Mouse (Mus musculus) layer of hippocampus, postnatal 10 days (tissue): ENCODE measurements at regions not wholly inside any gene's neighbourhood (a gene's known extent, or its start where the extent isn't known, plus 50 kb on each side); places are given as distances from the start of the nearest gene placed in this dataset.
A peak's percentile ranks its signal among the peaks of the same experiment; 100 is the strongest.

Source experiments
- DNase-seq, 2 experiments: peaks; one replicate each; pipeline ENCODE4 v3.0.0; 2021; ENCODE audit warnings: low spot score in 2 of 2

GRCm38 (mm10) chr2:128301709-128302108, 175.9 kb downstream of the Bcl2l11 start:
- DNase-seq: no peak

GRCm38 (mm10) chr2:128304063-128304712, 178.3 kb downstream of the Bcl2l11 start:
- DNase-seq: no peak

GRCm38 (mm10) chr2:128306693-128307092, 180.9 kb downstream of the Bcl2l11 start:
- no peak for DNase-seq

DNA sequence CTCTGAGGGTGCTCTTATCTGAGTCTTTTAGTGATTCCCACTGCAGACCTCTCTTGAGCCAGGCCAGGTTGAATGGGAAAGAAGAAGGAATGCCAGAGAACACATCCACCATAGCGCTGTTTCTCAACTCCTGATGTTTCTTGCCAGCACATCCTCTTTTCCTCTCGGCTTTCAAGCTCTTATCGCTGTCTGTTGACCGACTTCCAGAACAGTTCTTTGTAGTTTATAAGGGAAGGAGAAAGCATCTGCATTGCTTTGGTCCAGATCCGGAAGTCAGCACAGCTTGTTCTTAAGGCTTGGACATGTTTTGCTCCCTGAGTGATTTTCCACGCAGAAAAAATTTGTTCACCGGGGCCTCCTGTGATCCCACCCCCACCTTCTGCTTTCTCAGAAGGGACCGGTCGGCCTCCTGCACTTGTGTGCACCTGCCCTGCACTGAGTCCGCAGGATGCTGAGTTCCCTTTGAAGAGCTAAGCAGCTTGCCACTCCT, 183.7 kb downstream of the Bcl2l11 start:
- DNase-seq: no peak

- peak; percentile 69 to 77 for DNase-seq
These were observed 184.2 kb downstream of the Bcl2l11 start for GRCm38 (mm10) chr2:128310081-128310480.

- DNase-seq: peak; percentile 57 to 73
These were observed 186.3 kb downstream of the Bcl2l11 start for GRCm38 (mm10) chr2:128312084-128312594.

DNA sequence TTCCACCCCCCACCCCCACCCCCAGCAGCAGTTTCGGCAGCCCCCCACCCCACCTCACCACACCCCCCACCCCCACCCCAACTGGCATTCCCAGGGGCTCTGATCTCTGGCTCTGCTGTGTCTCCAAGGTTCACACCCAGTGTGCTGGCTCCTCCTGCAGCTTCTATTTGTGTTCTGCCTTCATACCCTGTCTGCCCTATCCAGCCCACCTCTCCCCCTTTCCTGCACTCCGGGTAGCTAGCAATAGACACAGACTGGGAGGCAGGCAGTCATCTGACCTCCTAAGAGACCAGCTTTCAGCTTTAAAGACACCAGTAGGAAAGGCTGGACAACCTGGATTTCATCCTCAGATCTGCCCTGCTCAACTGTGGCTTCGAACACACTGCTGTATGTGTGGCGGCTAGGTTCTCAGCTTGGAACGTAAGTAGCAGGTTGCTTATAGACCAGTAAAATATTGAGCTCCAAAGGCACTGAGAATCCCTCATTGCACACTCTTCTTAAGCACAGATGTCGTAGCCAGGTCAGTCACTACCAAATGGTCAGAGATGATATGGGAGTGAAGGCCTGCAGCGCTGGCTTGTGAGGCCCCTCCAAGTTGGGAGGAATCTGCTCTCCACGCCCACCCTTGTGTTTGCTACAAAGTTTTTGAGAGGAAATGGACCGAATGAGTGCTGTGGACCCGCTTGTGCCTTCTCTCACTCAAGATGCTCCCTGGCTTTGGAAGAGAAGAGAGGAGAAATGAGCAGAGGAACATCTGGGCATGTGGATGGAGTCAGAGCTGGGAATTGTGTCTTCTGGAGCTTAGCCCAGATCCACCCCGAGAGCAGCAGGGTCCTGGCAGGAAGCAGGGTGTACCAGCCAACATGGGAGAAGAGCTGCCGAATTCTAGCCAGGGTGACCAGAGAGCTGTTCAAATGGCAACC, 187.1 kb downstream of the Bcl2l11 start:
- DNase-seq: no peak

DNA sequence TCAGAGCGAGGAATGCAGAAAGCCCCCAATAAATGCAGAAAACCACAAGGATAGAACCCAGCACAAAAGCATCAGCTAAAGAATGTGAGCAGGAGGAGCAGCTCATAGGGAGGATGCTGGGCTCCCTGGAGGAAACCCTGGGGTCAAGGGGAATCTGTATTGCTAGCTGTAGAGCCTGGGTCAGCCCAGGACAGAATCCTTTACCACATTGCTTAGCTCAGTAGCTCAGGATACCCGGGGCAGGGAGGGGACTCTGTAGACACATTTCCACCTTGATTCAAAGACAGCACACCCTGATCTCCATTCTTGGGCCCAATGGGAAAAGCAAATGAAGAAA, 187.7 kb downstream of the Bcl2l11 start:
- no peak for DNase-seq

- no peak for DNase-seq
These were observed 188.1 kb downstream of the Bcl2l11 start for GRCm38 (mm10) chr2:128313948-128314347.

DNA sequence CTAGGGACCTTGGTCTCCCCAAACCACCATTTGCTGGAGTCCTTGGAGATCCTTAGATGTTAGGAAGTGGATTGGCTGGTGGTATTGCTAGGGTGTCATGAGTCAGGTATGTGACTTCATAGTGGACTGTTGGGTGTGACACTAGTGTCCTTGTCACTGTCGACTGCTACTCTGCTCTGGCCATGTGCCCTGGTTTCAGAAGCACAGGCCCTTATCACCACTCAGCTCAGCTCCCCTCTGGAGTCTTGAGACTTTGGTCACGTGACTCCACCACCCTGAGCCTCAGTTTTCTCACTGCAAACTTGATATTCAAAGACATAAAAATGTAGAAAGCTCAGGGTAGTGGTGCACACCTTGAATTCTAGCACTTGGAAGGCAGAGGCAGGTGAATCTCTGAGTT, 190.7 kb downstream of the Bcl2l11 start:
- DNase-seq: no peak

DNA sequence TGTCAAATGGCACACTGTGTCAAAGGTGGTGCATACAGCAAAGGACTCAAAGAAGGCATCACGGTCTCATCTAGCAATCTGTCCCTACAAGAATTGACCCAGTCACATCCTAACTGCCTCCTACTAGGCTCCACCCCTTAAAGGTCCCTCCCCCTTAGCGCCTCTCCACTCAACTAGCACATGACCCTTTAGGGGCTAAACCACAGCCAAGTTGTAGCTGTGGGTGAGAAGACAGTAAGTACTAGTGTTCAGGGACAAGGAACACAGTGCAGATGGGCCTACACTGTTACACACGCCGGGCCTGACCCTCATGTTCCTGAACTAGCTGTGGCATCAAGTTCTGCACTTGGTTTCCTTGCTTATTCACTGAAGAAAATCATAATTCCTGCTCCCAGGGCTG, 192.4 kb downstream of the Bcl2l11 start:
- DNase-seq: no peak

DNA sequence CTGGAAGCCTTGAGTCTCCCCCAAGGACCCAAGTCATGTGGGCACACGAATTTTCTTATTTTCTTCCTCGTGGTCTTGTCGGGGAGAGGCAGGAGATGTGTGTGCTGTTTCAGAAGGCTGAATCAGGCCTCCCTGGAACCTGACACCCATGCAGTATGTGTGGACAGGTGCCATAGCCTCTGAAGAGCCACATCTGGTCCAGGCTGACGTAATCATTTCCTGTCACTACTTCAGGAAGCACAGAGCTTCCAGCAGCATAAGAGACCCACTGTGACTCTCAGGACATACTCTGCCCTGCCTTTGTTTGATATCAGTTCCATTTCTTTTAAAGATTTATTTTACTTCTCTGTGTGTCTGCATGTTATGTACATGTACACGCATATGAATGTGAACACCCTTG, 193.1 kb downstream of the Bcl2l11 start:
- no peak for DNase-seq

DNA sequence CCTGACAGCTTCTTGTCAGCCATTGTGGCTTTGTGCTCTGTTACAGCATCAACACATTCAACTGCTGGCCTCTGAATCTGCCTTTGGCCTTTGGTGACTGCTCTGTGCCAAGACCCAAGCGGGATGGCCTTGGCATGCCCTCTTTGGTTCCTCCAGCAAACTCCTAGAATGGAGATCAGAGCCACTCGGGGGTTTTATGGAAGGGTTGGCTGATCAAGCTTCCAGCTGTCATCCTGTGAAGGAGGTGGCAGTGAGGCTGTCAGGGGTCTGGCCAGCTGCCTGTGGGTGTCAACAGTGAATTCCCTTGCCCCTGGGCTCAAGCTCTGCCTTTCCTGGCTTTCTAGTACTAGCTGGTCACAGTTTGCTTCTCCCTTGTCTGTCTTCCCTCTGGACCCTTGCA, 195.6 kb downstream of the Bcl2l11 start:
- DNase-seq: no peak

GRCm38 (mm10) chr2:128324256-128325096, 198.6 kb downstream of the Bcl2l11 start:
- DNase-seq: no peak

- no peak for DNase-seq
These were observed 199.2 kb downstream of the Bcl2l11 start for GRCm38 (mm10) chr2:128325097-128325421.

GRCm38 (mm10) chr2:128325456-128325855, 199.6 kb downstream of the Bcl2l11 start:
- DNase-seq: no peak

- no peak for DNase-seq
These were observed 205.0 kb downstream of the Bcl2l11 start for GRCm38 (mm10) chr2:128330833-128331232.

GRCm38 (mm10) chr2:128331275-128331674, 205.4 kb downstream of the Bcl2l11 start:
- DNase-seq: no peak

DNA sequence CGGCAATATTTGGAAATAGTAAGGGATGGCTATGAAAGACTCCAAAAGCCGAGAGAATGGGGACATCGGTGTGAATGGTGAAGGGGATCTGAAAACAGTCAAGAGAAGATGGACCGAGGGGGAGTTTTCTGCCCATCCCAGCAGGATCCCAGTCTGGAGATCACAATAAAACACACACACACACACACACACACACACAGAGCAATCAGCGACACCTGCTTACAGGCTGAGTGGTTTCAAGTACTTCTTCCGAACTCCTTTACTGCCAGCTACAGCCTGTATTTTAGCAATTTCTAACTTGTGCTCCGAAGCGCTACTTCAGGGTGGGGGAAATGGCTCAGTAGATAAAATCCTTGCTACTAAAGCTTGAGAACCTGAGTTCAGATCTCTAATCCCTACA, 205.8 kb downstream of the Bcl2l11 start:
- no peak for DNase-seq

DNA sequence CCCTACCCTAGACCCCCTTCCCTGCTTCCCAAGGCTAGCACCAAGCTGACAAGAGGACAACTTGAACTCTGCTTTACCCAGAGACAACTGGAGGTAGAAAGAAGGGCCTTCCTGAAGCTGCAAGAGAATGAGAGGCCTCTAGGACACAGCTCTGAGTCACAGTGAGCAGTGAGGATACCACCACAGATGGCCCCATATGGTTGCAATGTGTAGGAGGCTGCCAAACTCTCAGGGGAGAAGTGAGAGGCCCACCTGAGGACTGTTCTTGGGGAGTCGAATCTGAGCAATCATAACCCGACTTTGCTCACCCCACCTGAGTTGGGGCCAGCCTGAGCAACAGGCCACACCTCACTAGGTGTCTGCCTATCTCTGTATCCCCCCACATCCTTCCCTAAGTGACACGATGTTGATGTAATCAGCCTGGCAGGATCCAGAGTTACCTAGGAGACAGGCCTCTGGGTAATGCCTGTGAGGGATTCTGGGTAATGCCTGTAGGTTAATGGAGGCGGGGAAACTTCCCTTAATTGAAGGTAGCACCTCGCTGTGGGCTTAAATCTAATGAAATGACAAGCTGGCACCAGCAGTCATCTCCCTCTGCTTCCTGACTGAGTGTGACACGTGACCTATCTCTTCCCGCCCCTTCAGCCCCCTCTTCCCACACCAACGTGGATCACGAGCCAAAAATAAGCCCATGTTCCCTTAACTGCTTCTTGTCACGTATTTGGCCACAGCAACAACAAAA, 207.7 kb downstream of the Bcl2l11 start:
- DNase-seq: no peak

DNA sequence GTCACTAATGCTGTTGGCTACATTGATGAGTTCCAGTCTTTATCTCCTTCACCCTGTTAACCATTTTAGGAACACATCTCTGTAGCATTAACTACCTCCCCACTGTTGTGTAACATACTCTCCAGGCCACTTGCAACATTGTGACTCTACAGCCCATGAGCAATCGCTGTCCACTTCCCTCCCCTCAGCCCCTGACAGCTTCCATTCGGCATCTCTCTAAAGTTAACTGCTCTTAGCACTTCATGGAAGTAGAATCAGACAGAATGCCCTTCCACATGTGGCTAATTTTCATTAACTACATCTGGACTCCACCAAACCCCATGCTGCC, 208.3 kb downstream of the Bcl2l11 start:
- no peak for DNase-seq
